22 mouse cellular contexts compared by ENCODE assay signal in genomic region chr12:6307248-6307963, GRCm38 (mm10).
DNase-seq lines count a peak whose midpoint lies in the region; ATAC-seq lines count a peak whose summit lies in the region.
"Had no signal": no experiment of that assay in that cellular context is flagged by ENCODE, and none has a peak within 500 bp of the region (broad histone marks: within the 10 kb centered on the region; RNA-seq: fewer than 3 reads in every experiment).

No protein-coding gene starts in this region.

- H3K9ac ChIP-seq in embryonic facial prominence, embryonic 14.5 days (ENCODE audit: low read depth, low read length) = no peak overlapping the region
- H3K9ac ChIP-seq in hindbrain, embryonic 16.5 days (ENCODE audit: low read depth, low read length) = no peak overlapping the region
- no peak overlapping the region for H3K9ac ChIP-seq in hindbrain, embryonic 11.5 days (ENCODE audit: low read depth, low read length)
- H3K9ac ChIP-seq: heart, embryonic 12.5 days; limb, embryonic 13.5 days; liver, embryonic 15.5 days had no signal

- DNase-seq in embryonic facial prominence, embryonic 14.5 days (ENCODE audit: low spot score) = peak; percentile 4
- DNase-seq in embryonic facial prominence, embryonic 10.5 days (ENCODE audit: low spot score) = no peak
- no peak for DNase-seq in hindbrain, embryonic 11.5 days (ENCODE audit: low spot score)
- peak; percentile 7 for DNase-seq in right cerebral cortex, adult 18-20 months
- no peak for DNase-seq in right cerebral cortex, postnatal 14 days
- no peak for DNase-seq in kidney, adult 11 months
- DNase-seq in spleen, adult 12 weeks (ENCODE audit: low spot score) = no peak
- DNase-seq: adrenal gland, postnatal 14 days; cerebellum, adult 9-11 months; gastrocnemius, postnatal 36 days; kidney, adult 18-20 months; kidney, postnatal 25 days; layer of hippocampus, adult 9-11 months; lung, postnatal 10 days; thymus, postnatal 36 days had no signal

- ATAC-seq in embryonic facial prominence, embryonic 14.5 days (ENCODE audit: low read depth) = no peak
- ATAC-seq in hindbrain, embryonic 16.5 days = peak; percentile 52; the same call in 1 of the 2 replicates
- no peak for ATAC-seq in hindbrain, embryonic 11.5 days (ENCODE audit: low FRiP score)

- H3K27me3 ChIP-seq in embryonic facial prominence, embryonic 14.5 days (replicated peaks; ENCODE audit: control insufficient read depth, insufficient read depth, low read length) = no peaks in the 10 kb centered on the region
- no peaks in the 10 kb centered on the region for H3K27me3 ChIP-seq in embryonic facial prominence, embryonic 10.5 days (replicated peaks; ENCODE audit: low read depth, poor library complexity, severe bottlenecking)
- no peaks in the 10 kb centered on the region for H3K27me3 ChIP-seq in hindbrain, embryonic 16.5 days (replicated peaks; ENCODE audit: control insufficient read depth, insufficient read depth, low read length)
- H3K27me3 ChIP-seq in hindbrain, embryonic 11.5 days (ENCODE audit: control insufficient read depth, insufficient read depth, low read length) = no peaks in the 10 kb centered on the region
- H3K27me3 ChIP-seq: CH12.LX; heart, embryonic 12.5 days; limb, embryonic 13.5 days; liver, embryonic 15.5 days; megakaryocyte, embryonic 14.5 days had no signal

- no peak overlapping the region for H3K27ac ChIP-seq in embryonic facial prominence, embryonic 14.5 days (replicated peaks; ENCODE audit: low read depth, low read length)
- no peak overlapping the region for H3K27ac ChIP-seq in embryonic facial prominence, embryonic 10.5 days (replicated peaks)
- no peak overlapping the region for H3K27ac ChIP-seq in hindbrain, embryonic 16.5 days (ENCODE audit: low read depth, low read length)
- no peak overlapping the region for H3K27ac ChIP-seq in hindbrain, embryonic 11.5 days (ENCODE audit: low read depth, low read length)
- H3K27ac ChIP-seq: limb, embryonic 13.5 days; liver, embryonic 15.5 days had no signal

- no peaks in the 10 kb centered on the region for H3K4me1 ChIP-seq in embryonic facial prominence, embryonic 14.5 days (ENCODE audit: control insufficient read depth, insufficient read depth, low read length)
- no peaks in the 10 kb centered on the region for H3K4me1 ChIP-seq in embryonic facial prominence, embryonic 10.5 days
- H3K4me1 ChIP-seq in hindbrain, embryonic 16.5 days (ENCODE audit: control insufficient read depth, insufficient read depth, low read depth, low read length) = no peaks in the 10 kb centered on the region
- no peaks in the 10 kb centered on the region for H3K4me1 ChIP-seq in hindbrain, embryonic 11.5 days (replicated peaks; ENCODE audit: control insufficient read depth, insufficient read depth, low read length)
- H3K4me1 ChIP-seq: heart, embryonic 12.5 days; limb, embryonic 13.5 days; liver, embryonic 15.5 days; megakaryocyte, embryonic 14.5 days had no signal

- WGBS in embryonic facial prominence, embryonic 14.5 days = 86% methylated on average over 5 of the region's 5 CpGs
- WGBS in embryonic facial prominence, embryonic 10.5 days = 86% methylated on average over 5 of the region's 5 CpGs
- WGBS in hindbrain, embryonic 16.5 days = 39% methylated on average over 5 of the region's 5 CpGs
- 82% methylated on average over 5 of the region's 5 CpGs for WGBS in hindbrain, embryonic 11.5 days

- no peaks in the 10 kb centered on the region for H3K9me3 ChIP-seq in embryonic facial prominence, embryonic 14.5 days (ENCODE audit: control insufficient read depth, low read length)
- H3K9me3 ChIP-seq in embryonic facial prominence, embryonic 10.5 days = no peaks in the 10 kb centered on the region
- H3K9me3 ChIP-seq in hindbrain, embryonic 16.5 days (ENCODE audit: control insufficient read depth, low read length) = no peaks in the 10 kb centered on the region
- H3K9me3 ChIP-seq in hindbrain, embryonic 11.5 days (ENCODE audit: control insufficient read depth, low read length) = no peaks in the 10 kb centered on the region
- H3K9me3 ChIP-seq: heart, embryonic 12.5 days; limb, embryonic 13.5 days; liver, embryonic 15.5 days; megakaryocyte, embryonic 14.5 days had no signal

- H3K36me3 ChIP-seq in embryonic facial prominence, embryonic 14.5 days (ENCODE audit: control insufficient read depth, insufficient read depth, low read length) = no peaks in the 10 kb centered on the region
- H3K36me3 ChIP-seq in embryonic facial prominence, embryonic 10.5 days (replicated peaks) = no peaks in the 10 kb centered on the region
- H3K36me3 ChIP-seq in hindbrain, embryonic 16.5 days (ENCODE audit: control insufficient read depth, insufficient read depth, low read length) = no peaks in the 10 kb centered on the region
- no peaks in the 10 kb centered on the region for H3K36me3 ChIP-seq in hindbrain, embryonic 11.5 days (ENCODE audit: control insufficient read depth, insufficient read depth, low read length)
- H3K36me3 ChIP-seq: heart, embryonic 12.5 days; limb, embryonic 13.5 days; liver, embryonic 15.5 days had no signal

- H3K4me2 ChIP-seq in embryonic facial prominence, embryonic 14.5 days (ENCODE audit: low read depth, low read length) = no peak overlapping the region
- no peak overlapping the region for H3K4me2 ChIP-seq in hindbrain, embryonic 16.5 days (ENCODE audit: low read length)
- H3K4me2 ChIP-seq in hindbrain, embryonic 11.5 days (replicated peaks; ENCODE audit: low read depth, low read length) = no peak overlapping the region
- H3K4me2 ChIP-seq: heart, embryonic 12.5 days; limb, embryonic 13.5 days; liver, embryonic 15.5 days had no signal

- H3K4me3 ChIP-seq in embryonic facial prominence, embryonic 14.5 days (ENCODE audit: low read depth, low read length) = no peak overlapping the region
- no peak overlapping the region for H3K4me3 ChIP-seq in embryonic facial prominence, embryonic 10.5 days
- no peak overlapping the region for H3K4me3 ChIP-seq in hindbrain, embryonic 16.5 days (ENCODE audit: low read length)
- no peak overlapping the region for H3K4me3 ChIP-seq in hindbrain, embryonic 11.5 days (ENCODE audit: low read depth, low read length)
- H3K4me3 ChIP-seq: heart, embryonic 12.5 days; limb, embryonic 13.5 days; liver, embryonic 15.5 days; megakaryocyte, embryonic 14.5 days; myocyte had no signal

Comparison
In these comparisons a context has a peak if more than half of its experiments do, and no peak if none do; other contexts are left out.
1. DNase-seq: peak in embryonic facial prominence, embryonic 14.5 days (single experiment) and right cerebral cortex, adult 18-20 months (single experiment); none in embryonic facial prominence, embryonic 10.5 days (single experiment), hindbrain, embryonic 11.5 days (single experiment), right cerebral cortex, postnatal 14 days (single experiment), kidney, adult 11 months (single experiment) and spleen, adult 12 weeks (single experiment).